Mouse (Mus musculus) liver, embryonic 14.5 days (tissue): ENCODE data around the gene Gsdma3. TPM values are rescaled to one million over a fixed set of nuclear protein-coding genes. Genes with fewer than 3 reads are reported as not detected.
"Not testable (repeated sequence)": the region's sequence is repeated elsewhere in the genome, so short reads cannot be mapped to it uniquely, and the experiment has no call there.

Experiments
- ATAC-seq: fragments of 200-750 bp; cut with Nextera tagmentation; 2 replicates; pipeline ENCODE4 v1.8.0; 2017; ENCODE audit warnings: moderate number of reproducible peaks, mild to moderate bottlenecking, moderate library complexity; ENCODE audit not compliant: insufficient read depth
- DNase-seq, 3 experiments: peaks; one replicate each; pipeline ENCODE4 v3.0.0-alpha.2; 2012 to 2013; ENCODE audit warnings: low read depth in 3 of 3, low spot score in 3 of 3
- H3K27ac ChIP-seq: fragments of 300-500 bp; sonication (generic); 2 replicates; pipeline ENCODE4 v1.5.1; 2014; ENCODE audit warnings: moderate library complexity, mild to moderate bottlenecking, control low read depth, inconsistent platforms
- H3K27me3 ChIP-seq: fragments of 300-500 bp; sonication (generic); 2 replicates; pipeline ENCODE4 v1.6.1; 2014; ENCODE audit warnings: mild to moderate bottlenecking, low read length, moderate library complexity; ENCODE audit not compliant: control insufficient read depth, insufficient read depth
- H3K36me3 ChIP-seq: fragments of 300-500 bp; sonication (generic); replicated peaks from 2 replicates; pipeline ENCODE4 v1.6.1; 2014; ENCODE audit warnings: low read depth; ENCODE audit not compliant: control insufficient read depth, insufficient read depth
- H3K4me1 ChIP-seq, 2 experiments: fragments of 200-500 bp in 1 of 2; fragments of 300-500 bp in 1 of 2; sonication (generic) in 1 of 2; replicated peaks; 2 replicates each; pipeline ENCODE4 v1.6.1; 2012 to 2014; ENCODE audit warnings: antibody characterized with exemption in 1 of 2, inconsistent platforms in 1 of 2, low read length in 1 of 2; ENCODE audit not compliant: control insufficient read depth in 2 of 2, insufficient read depth in 2 of 2
- H3K4me2 ChIP-seq: fragments of 300-500 bp; sonication (generic); 2 replicates; pipeline ENCODE4 v1.6.1; 2014; ENCODE audit warnings: low read depth, mild to moderate bottlenecking, control low read depth, moderate library complexity
- H3K4me3 ChIP-seq, 2 experiments: fragments of 200-500 bp in 1 of 2; fragments of 300-500 bp in 1 of 2; sonication (generic) in 1 of 2; 2 replicates each; pipeline ENCODE4 v1.5.1; 2012 to 2014; ENCODE audit warnings: low read depth in 2 of 2, low read length in 2 of 2, mild to moderate bottlenecking in 2 of 2, control low read depth in 1 of 2, inconsistent platforms in 1 of 2, moderate library complexity in 1 of 2; ENCODE audit not compliant: insufficient read depth in 1 of 2
- H3K9ac ChIP-seq: fragments of 300-500 bp; sonication (generic); replicated peaks from 2 replicates; pipeline ENCODE4 v1.6.1; 2014; ENCODE audit warnings: mild to moderate bottlenecking, control low read depth, moderate library complexity
- H3K9me3 ChIP-seq: fragments of 300-500 bp; sonication (generic); 2 replicates; pipeline ENCODE4 v1.6.1; 2016; ENCODE audit warnings: low read length, mixed read lengths; ENCODE audit not compliant: control insufficient read depth
- CTCF ChIP-seq: IDR thresholded peaks from 2 replicates; pipeline ENCODE4 v1.5.1; 2016; ENCODE audit warnings: antibody characterized with exemption, low read depth, control low read depth
- EP300 ChIP-seq: IDR thresholded peaks from 2 replicates; pipeline ENCODE4 v1.6.1; 2016; ENCODE audit warnings: antibody characterized with exemption, low read depth
- WGBS: fragments of 180-500 bp; shearing (Covaris S2); extraction: QIAGEN DNeasy Blood & Tissue Kit; methylation state at CpG from one replicate; pipeline ENCODE4 v1.1.7; 2014; ENCODE audit not compliant: insufficient replicate concordance; 5-methylcytosine and 5-hydroxymethylcytosine counted together
- polyA plus RNA-seq, 2 experiments: library from polyadenylated mRNA; depleted of rRNA in 1 of 2; stranded (reverse) in 1 of 2; unstranded in 1 of 2; fragments of >200 nt; fragmentation: Nextera tagmentation in 1 of 2; extraction: Ambion mirVana in 1 of 2; gene quantifications; 2 replicates each; pipeline versions ENCODE4 v1.2.1 to v1.2.3; 2012 to 2014

Gsdma3 gene
- polyA plus RNA-seq, 2 experiments: not detected

GRCm38 (mm10) chr11:98673136-98673535 is 47.0 kb downstream of the Gsdma3 start:
- H3K4me2 ChIP-seq, H3K36me3 ChIP-seq, H3K4me3 ChIP-seq, H3K9me3 ChIP-seq, H3K27ac ChIP-seq, H3K27me3 ChIP-seq, H3K9ac ChIP-seq: not testable (repeated sequence)
- H3K4me1 ChIP-seq: peaks cover 5 to 19% of the 10 kb centered on the region in 2 experiments; a peak in 3 of 4 replicates
- WGBS: 5% methylated on average over 6 of the region's 7 CpGs
- DNase-seq (peak in 2 of 3 experiments; percentile 30 to 31), ATAC-seq (peak; percentile 59)
- TF ChIP-seq CTCF: peak; percentile 79

GRCm38 (mm10) chr11:98675829-98676363 is 49.7 kb downstream of the Gsdma3 start:
- Histone ChIP-seq H3K27me3 (no peaks in the 10 kb centered on the region), H3K27ac (no peak overlapping the region), H3K9me3 (no peaks in the 10 kb centered on the region), H3K9ac (no peak overlapping the region), H3K36me3 (no peaks in the 10 kb centered on the region), H3K4me1 (peaks cover 5 to 19% of the 10 kb centered on the region in 2 experiments; a peak in 3 of 4 replicates), H3K4me3 (no peak overlapping the region), H3K4me2 (no peak overlapping the region)
- TF ChIP-seq EP300 (no peak), CTCF (no peak)
- DNase-seq: no peak
- ATAC-seq: no peak
- 37% methylated on average over 7 of the region's 7 CpGs for WGBS

- no peak for TF ChIP-seq EP300
- peak; percentile 57 for TF ChIP-seq CTCF
- no peak overlapping the region for H3K4me2 ChIP-seq
- ATAC-seq (no peak), DNase-seq (no peak)
- H3K9ac ChIP-seq: no peak overlapping the region
- 87% methylated on average over 1 of the region's 1 CpGs for WGBS
- no peaks in the 10 kb centered on the region for H3K9me3 ChIP-seq
- no peak overlapping the region for H3K4me3 ChIP-seq
- H3K27ac ChIP-seq: no peak overlapping the region
- H3K36me3 ChIP-seq: no peaks in the 10 kb centered on the region; the same call in 1 of the 2 replicates
- H3K27me3 ChIP-seq: no peaks in the 10 kb centered on the region
- H3K4me1 ChIP-seq: peaks cover 6 to 10% of the 10 kb centered on the region in 2 experiments; a peak in 3 of 4 replicates
Measured at GRCm38 (mm10) chr11:98680023-98680422, 53.9 kb downstream of the Gsdma3 start.

GRCm38 (mm10) chr11:98680595-98680994 is 54.4 kb downstream of the Gsdma3 start:
- ATAC-seq, H3K27ac ChIP-seq, H3K4me1 ChIP-seq, H3K9ac ChIP-seq, H3K4me3 ChIP-seq, H3K36me3 ChIP-seq, DNase-seq, H3K27me3 ChIP-seq, H3K4me2 ChIP-seq, H3K9me3 ChIP-seq: not testable (repeated sequence)
- WGBS: 69% methylated on average over 4 of the region's 4 CpGs

- H3K27ac ChIP-seq: no peak overlapping the region
- WGBS: 51% methylated on average over 4 of the region's 4 CpGs
Measured at GRCm38 (mm10) chr11:98681186-98681585, 55.0 kb downstream of the Gsdma3 start.

More at GRCm38 (mm10) chr11:98681186-98681585, 55.0 kb downstream of the Gsdma3 start:
- H3K4me2 ChIP-seq: peak overlapping the region; percentile 84
- no peak overlapping the region for H3K9ac ChIP-seq
- ATAC-seq: no peak
- peaks cover 11% of the 10 kb centered on the region for H3K36me3 ChIP-seq
- peaks cover 6 to 10% of the 10 kb centered on the region in 2 experiments; a peak in 3 of 4 replicates for H3K4me1 ChIP-seq
- H3K4me3 ChIP-seq: no peak overlapping the region
- TF ChIP-seq EP300: no peak
- no peak for TF ChIP-seq CTCF
- no peak for DNase-seq
- H3K9me3 ChIP-seq: no peaks in the 10 kb centered on the region
- H3K27me3 ChIP-seq: no peaks in the 10 kb centered on the region
